Mouse (Mus musculus): ENCODE measurements around the gene Dlg4. TPM values are rescaled to one million over a fixed set of nuclear protein-coding genes. Genes with fewer than 3 reads are reported as not detected.
A peak's percentile ranks its signal among the peaks of the same experiment; 100 is the strongest.
"Not testable (repeated sequence)": the region's sequence is repeated elsewhere in the genome, so short reads cannot be mapped to it uniquely, and the experiment has no call there.

The Dlg4 gene
- polyA plus RNA-seq, 1 experiment from 2014 or later = 5.1 TPM

- H3K27ac ChIP-seq (replicated peaks) = no peak overlapping the region
- no peaks in the 10 kb centered on the region for H3K27me3 ChIP-seq (replicated peaks)
- peaks cover 64% of the 10 kb centered on the region for H3K36me3 ChIP-seq
- H3K9me3 ChIP-seq = no peaks in the 10 kb centered on the region
- peaks cover 34% of the 10 kb centered on the region for H3K4me1 ChIP-seq
- WGBS = 86% methylated on average over 9 of the region's 9 CpGs
- H3K4me3 ChIP-seq = no peak overlapping the region
- H3K4me2 ChIP-seq = no peak overlapping the region
- H3K9ac ChIP-seq = 0 out of 2 replicates have a peak overlapping the region, but pooled peaks have one; percentile 24
- ATAC-seq (ENCODE audit: extremely low read depth, insufficient number of reproducible peaks, low FRiP score, low TSS enrichment) = no peak
These were observed 3.8 kb upstream of the Dlg4 start for GRCm38 (mm10) chr11:70012931-70013330.

DNA sequence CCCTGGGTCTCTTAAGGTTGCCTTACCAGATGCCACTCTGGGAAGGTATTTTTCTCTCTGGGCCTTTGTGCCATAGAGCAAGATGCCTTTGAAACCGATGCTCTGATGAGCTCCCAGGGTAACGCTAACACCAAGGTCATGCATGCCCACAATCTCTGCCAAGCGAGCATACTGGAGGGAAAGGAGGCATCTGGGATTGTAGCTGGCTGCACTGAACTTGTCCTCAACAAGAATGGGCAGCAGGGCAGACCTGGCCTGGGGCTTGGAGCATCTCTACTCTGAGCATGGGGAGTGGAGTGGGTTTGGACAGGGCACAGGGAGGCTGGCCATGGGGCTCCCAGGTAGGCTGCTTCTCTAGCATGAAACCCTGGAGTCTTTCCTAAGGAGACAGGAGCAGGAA lies 3.3 kb upstream of the Dlg4 start:
- Histone ChIP-seq H3K9me3 (no peaks in the 10 kb centered on the region), H3K4me1 (peaks cover 37% of the 10 kb centered on the region), H3K36me3 (peaks cover 59% of the 10 kb centered on the region), H3K27me3 (replicated peaks) (no peaks in the 10 kb centered on the region), H3K27ac (replicated peaks) (no peak overlapping the region), H3K4me3 (no peak overlapping the region), H3K9ac (0 out of 2 replicates have a peak overlapping the region, but pooled peaks have one; percentile 24), H3K4me2 (no peak overlapping the region)
- ATAC-seq (ENCODE audit: extremely low read depth, insufficient number of reproducible peaks, low FRiP score, low TSS enrichment) = no peak
- 85% methylated on average over 3 of the region's 3 CpGs for WGBS

GRCm38 (mm10) chr11:70014051-70014450 lies 2.7 kb upstream of the Dlg4 start:
- 52% methylated on average over 5 of the region's 5 CpGs for WGBS
- Histone ChIP-seq H3K36me3 (peaks cover 52% of the 10 kb centered on the region), H3K27me3 (replicated peaks) (no peaks in the 10 kb centered on the region), H3K27ac (replicated peaks) (no peak overlapping the region), H3K9ac (peak overlapping the region; percentile 90), H3K4me1 (peaks cover 43% of the 10 kb centered on the region), H3K9me3 (no peaks in the 10 kb centered on the region), H3K4me2 (peak overlapping the region; percentile 80), H3K4me3 (peak overlapping the region; percentile 69)
- no peak for ATAC-seq (ENCODE audit: extremely low read depth, insufficient number of reproducible peaks, low FRiP score, low TSS enrichment)

DNA sequence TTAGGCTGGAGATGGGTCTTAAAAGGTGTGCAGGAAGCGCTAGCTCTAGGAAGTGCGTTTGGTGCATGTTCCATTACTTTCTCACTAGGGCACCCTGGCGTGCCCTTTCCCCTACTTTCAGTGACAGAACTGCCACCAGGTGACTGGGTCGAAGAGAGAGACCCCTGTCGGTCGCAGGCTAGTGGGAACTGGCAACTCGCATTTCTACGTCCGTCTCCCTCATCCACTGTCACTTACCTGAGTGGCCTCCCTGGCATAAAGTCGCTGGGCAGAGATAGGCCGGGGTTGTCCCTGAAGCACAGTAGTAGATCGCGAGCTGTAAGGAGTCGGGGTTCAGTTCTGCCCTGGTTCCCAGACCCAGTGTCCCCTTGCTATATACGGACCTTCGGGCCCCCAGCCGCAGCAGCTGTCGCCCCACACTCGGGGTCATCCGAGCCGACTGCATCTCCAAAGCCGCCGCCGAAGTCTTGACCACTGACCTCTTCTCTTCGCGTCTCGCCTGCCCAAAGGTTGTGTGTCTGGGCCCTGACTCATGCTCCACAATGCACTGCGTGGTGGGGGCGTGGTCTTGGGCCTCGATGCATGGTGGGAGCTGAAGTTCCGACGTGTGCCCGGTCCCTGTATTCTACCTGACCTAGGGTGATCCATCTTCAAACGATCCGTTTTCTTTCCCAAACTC lies 1.7 kb upstream of the Dlg4 start, which contains the start of gene Acadvl:
Gene Acadvl (minus strand): TSS at position 532 of the 679 bp plus-strand sequence.
- Histone ChIP-seq H3K27ac (replicated peaks) (peak within 1 kb of the TSS; percentile 83), H3K9me3 (no peaks in the 10 kb centered on the region), H3K4me3 (peak within 1 kb of the TSS; percentile 69), H3K4me2 (peak within 1 kb of the TSS; percentile 80), H3K36me3 (peaks cover 43% of the 10 kb centered on the region), H3K9ac (peak within 1 kb of the TSS; percentile 90), H3K27me3 (replicated peaks) (no peaks in the 10 kb centered on the region), H3K4me1 (peaks cover 53% of the 10 kb centered on the region)
- peak; percentile 70; the same call in 1 of the 2 replicates for ATAC-seq (ENCODE audit: extremely low read depth, insufficient number of reproducible peaks, low FRiP score, low TSS enrichment)
- WGBS = under 1% methylated on average over 35 of the region's 35 CpGs

DNA sequence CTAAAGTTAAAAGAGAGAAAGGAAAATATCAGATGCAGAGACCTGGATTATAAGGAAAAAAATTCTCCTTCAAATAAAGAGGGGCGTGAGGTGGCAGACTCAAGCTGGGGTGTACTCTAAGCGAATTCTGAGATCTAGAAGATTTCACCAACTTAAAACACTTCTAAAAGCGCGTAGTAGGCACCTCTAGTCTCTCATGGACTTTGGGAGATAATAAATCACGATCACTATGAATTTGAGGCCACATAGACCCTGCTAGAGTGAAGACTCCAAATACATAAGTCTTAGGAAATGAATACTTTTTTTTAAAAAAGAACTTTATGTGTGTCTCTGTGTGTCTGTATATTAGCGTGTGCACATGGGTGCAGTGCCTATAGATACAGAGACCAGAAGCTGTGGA lies 1.1 kb upstream of the Dlg4 start:
- WGBS = 55% methylated on average over 6 of the region's 6 CpGs
- Histone ChIP-seq H3K9ac (no peak overlapping the region), H3K27ac (replicated peaks) (no peak overlapping the region), H3K4me3 (peak overlapping the region; percentile 69), H3K4me1 (peaks cover 59% of the 10 kb centered on the region), H3K4me2 (peak overlapping the region; percentile 80), H3K27me3 (replicated peaks) (no peaks in the 10 kb centered on the region), H3K9me3 (no peaks in the 10 kb centered on the region), H3K36me3 (peaks cover 36% of the 10 kb centered on the region)
- ATAC-seq (ENCODE audit: extremely low read depth, insufficient number of reproducible peaks, low FRiP score, low TSS enrichment) = no peak

DNA sequence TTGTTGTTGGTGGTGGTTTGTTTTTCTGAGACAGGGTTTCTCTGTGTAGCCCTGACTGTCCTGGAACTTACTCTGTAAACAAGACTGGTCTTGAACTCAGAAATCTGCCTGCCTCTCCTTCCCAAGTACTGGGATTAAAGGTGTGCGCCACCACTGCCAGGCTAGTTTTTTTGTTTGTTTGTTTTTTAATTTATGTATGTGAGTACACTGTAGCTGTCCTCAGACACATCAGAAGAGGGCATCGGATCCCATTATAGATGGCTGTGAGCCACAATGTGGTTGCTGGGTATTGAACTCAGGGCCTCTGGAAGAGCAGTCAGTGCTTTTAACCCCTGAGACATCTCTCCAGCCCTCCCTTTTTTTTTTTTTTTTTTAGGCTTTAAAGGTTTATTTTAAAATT lies 565 bp upstream of the Dlg4 start:
- not testable (repeated sequence) for H3K4me2 ChIP-seq; H3K4me3 ChIP-seq; H3K27ac ChIP-seq (replicated peaks); H3K9ac ChIP-seq; ATAC-seq (ENCODE audit: extremely low read depth, insufficient number of reproducible peaks, low FRiP score, low TSS enrichment); H3K27me3 ChIP-seq (replicated peaks); H3K9me3 ChIP-seq
- WGBS = 84% methylated on average over 2 of the region's 2 CpGs
- H3K4me1 ChIP-seq = peaks cover 63% of the 10 kb centered on the region
- peaks cover 31% of the 10 kb centered on the region for H3K36me3 ChIP-seq

DNA sequence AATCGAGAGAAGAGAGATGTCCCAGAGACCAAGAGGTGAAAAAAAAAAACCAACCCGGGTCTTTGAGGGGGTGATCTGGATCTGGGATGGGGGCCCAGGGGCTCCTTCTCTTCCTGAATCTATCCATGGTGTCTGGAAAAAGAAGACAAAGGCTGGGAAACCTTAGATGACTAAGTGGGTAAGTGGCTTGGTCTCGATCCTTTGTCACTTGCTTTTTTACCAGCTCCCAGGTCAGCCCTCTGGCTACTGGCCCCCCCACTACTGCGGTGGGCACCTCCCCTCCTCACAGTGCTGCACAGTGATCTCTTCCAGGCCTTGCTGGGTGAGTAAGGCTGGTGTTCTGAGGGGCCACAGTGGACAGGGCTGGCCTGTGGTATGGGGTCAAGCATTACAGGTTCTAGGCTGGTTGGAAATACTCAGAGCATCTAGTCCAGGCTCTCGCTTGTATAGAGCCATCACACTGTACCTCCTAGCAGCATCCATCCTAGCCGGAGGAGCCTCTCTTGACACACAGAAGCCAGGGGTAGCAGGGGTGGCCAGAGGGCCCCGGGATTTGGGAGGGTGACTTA lies 541 bp downstream of the Dlg4 start:
- WGBS = 37% methylated on average over 7 of the region's 7 CpGs
- Histone ChIP-seq H3K4me3 (no peak overlapping the region), H3K36me3 (peaks cover 20% of the 10 kb centered on the region), H3K4me1 (peaks cover 73% of the 10 kb centered on the region), H3K27ac (replicated peaks) (no peak overlapping the region), H3K9ac (peak overlapping the region; percentile 90), H3K27me3 (replicated peaks) (no peaks in the 10 kb centered on the region), H3K9me3 (no peaks in the 10 kb centered on the region), H3K4me2 (peak overlapping the region; percentile 86; the same call in 1 of the 2 replicates)
- no peak for ATAC-seq (ENCODE audit: extremely low read depth, insufficient number of reproducible peaks, low FRiP score, low TSS enrichment)

DNA sequence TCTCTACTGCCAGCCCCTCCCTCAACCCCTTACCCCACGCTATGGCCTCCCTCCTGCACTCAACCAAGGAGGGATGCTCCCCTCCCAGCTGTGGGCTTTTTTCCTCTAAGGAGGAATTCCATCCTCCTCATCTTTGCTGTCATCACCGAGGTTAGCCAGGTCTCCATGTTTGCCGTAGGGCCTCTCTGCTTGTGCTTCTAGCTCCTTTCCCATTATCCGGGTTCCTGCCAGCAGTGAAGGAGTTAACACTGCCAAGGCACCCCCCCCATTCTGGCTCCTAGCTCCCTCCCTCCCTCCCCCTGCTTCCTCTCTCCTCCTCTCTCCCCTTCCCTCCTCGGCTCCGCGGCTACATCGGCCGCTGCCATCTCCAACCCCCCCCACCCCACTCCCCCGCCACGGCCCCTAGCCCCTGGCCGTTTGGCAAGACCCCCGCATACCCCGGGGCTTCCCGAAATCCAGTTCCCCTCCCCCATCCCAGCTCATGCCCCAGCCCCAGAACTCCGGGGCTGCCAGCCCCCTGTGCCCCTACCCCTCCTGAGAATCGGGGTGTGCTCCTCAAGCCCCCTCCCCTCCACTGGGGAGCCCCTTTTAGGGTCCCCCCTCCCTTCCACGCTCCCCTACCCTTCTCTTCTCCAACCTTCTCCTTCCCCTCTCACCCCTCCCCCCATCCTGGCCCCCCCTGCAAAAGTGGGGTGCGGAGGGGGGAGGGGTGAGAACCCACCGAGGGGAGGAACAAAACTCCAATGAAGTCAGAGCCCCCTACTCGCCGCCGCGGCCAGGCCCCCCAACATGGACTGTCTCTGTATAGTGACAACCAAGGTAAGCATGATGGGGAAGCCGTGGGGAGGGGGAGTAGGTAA lies 1.6 kb downstream of the Dlg4 start:
- peaks cover 81% of the 10 kb centered on the region for H3K4me1 ChIP-seq
- H3K4me3 ChIP-seq = peak overlapping the region; percentile 66
- no peaks in the 10 kb centered on the region for H3K9me3 ChIP-seq
- peaks cover 9% of the 10 kb centered on the region for H3K36me3 ChIP-seq
- peak overlapping the region; percentile 86 for H3K4me2 ChIP-seq
- WGBS = 2% methylated on average over 25 of the region's 25 CpGs
- H3K9ac ChIP-seq = peak overlapping the region; percentile 90
- H3K27me3 ChIP-seq (replicated peaks) = no peaks in the 10 kb centered on the region
- H3K27ac ChIP-seq (replicated peaks) = peak overlapping the region; percentile 87
- no peak for ATAC-seq (ENCODE audit: extremely low read depth, insufficient number of reproducible peaks, low FRiP score, low TSS enrichment)

DNA sequence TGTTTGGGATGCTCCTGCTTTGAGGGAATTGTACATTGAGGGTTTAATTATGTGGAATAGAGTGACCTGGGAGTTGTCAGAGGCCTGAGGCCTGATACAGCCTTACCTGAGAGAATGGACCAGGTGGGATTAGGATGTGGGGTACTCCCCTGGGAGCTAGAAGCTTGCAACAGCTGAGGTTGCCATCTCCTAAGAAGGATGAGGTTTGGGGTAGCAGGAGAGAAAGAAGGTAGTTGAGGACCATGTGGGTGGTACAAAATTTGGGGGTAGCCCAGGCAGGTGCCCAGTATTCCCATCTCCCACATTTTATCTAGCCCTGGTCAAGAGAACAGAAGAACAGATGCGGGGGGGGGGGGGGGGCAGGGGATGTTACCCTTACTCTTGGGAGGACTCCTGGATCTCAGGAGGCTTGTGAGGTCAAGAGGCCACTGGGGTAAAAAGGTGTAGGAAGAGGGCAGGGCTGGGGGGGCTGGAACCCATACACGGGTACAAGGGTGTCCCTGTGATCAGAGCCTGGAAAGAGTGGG lies 2.8 kb downstream of the Dlg4 start:
- Histone ChIP-seq H3K4me2 (peak overlapping the region; percentile 86), H3K9me3 (no peaks in the 10 kb centered on the region), H3K9ac (peak overlapping the region; percentile 90), H3K27me3 (replicated peaks) (no peaks in the 10 kb centered on the region), H3K4me1 (peaks cover 79% of the 10 kb centered on the region), H3K27ac (replicated peaks) (peak overlapping the region; percentile 87), H3K36me3 (no peaks in the 10 kb centered on the region), H3K4me3 (peak overlapping the region; percentile 66)
- no peak for ATAC-seq (ENCODE audit: extremely low read depth, insufficient number of reproducible peaks, low FRiP score, low TSS enrichment)
- 7% methylated on average over 1 of the region's 2 CpGs for WGBS

DNA sequence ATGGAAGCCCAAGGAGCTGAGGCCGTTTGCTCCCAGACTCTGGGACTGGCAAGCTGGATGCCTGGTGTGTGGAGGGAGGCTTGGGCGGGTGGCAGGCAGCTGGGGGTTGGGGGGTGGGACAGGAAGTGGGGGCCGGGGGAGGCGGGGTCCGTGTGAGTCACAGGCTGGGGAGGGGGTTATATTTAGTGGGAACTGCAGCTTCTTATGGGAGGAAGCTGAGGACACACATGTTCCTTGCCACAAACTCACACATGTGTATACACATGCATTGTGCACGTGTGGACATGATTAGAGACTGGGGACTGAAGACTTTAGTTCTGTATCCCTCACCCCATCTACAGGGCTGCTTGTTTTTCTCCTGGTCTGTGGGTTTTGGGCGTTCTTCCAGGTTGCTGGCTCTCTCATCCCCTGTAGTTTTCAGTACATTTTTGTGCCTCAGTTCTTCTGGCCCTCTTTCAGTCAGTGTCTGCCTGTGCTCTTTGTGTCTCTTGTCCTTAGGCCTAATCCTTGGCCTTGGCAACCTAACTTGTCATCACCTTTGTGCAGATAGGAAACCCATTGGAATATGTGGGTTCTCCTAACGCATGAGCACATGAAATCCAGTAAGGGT lies 3.4 kb downstream of the Dlg4 start:
- Histone ChIP-seq H3K4me2 (peak overlapping the region; percentile 86), H3K9me3 (no peaks in the 10 kb centered on the region), H3K27me3 (replicated peaks) (no peaks in the 10 kb centered on the region), H3K4me3 (peak overlapping the region; percentile 66), H3K4me1 (peaks cover 75% of the 10 kb centered on the region), H3K27ac (replicated peaks) (peak overlapping the region; percentile 87), H3K36me3 (no peaks in the 10 kb centered on the region), H3K9ac (peak overlapping the region; percentile 90)
- WGBS = 27% methylated on average over 8 of the region's 8 CpGs
- ATAC-seq (ENCODE audit: extremely low read depth, insufficient number of reproducible peaks, low FRiP score, low TSS enrichment) = no peak
